Mouse (Mus musculus): ENCODE data around the gene Kcnh4.

GRCm38 (mm10) chr11:100780247-100780646 is 20.5 kb upstream of the Kcnh4 start:
- TF ChIP-seq GATA1 (IDR thresholded peaks at IDR 0.05; ENCODE audit: low read length) (no peak), TAL1 (IDR thresholded peaks at IDR 0.05; ENCODE audit: low read length) (no peak)
